Mouse (Mus musculus) erythroblast, embryonic 14.5 days (primary cell): ENCODE measurements at regions not wholly inside any gene's neighbourhood (a gene's known extent, or its start where the extent isn't known, plus 50 kb on each side); places are given as distances from the start of the nearest gene placed in this dataset.

Source experiments
- GATA1 ChIP-seq: IDR thresholded peaks from 2 replicates; pipeline ENCODE4 v1.6.1; 2012; ENCODE audit warnings: low read length, inconsistent platforms, mixed read lengths
- TAL1 ChIP-seq: IDR thresholded peaks from 3 replicates; pipeline ENCODE4 v1.6.1; 2012; ENCODE audit warnings: low read length, inconsistent platforms, mixed read lengths

GRCm38 (mm10) chr10:66539846-66540245 is 556.1 kb upstream of the Jmjd1c start:
- no peak for TF ChIP-seq GATA1
- TF ChIP-seq TAL1 = no peak
